Mouse (Mus musculus) thymus, postnatal 14 days (tissue): Measurements from ENCODE around the gene Trim72.
A peak's percentile ranks its signal among the peaks of the same experiment; 100 is the strongest.

Experiments used
- DNase-seq: peaks from one replicate; pipeline ENCODE4 v3.0.0; 2021

Gene Trim72

DNA sequence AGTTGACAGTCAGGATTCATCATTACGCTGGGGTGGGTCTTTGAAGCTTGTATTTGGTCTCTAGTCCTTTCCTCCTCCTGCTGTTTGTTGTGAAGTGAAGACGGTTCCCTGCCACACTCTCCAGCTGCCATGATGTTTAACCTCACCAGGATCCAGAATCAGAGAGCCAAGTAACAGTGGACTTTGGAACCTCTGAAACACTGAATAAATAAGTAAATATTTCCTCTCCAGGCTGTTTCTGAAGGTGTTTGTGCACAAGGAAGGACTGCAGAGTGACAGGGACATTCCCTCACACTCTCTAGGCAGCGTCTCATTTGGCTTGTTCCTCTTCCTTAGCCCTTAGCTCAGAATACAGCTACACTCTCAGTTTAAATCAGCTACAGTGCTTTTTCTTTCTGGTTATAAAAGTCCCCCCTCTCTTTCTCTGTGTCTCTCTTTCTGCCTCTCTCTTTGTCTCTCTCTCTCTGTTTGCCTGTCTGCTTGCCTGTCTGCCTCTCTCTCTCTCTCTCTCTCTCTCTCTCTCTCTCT is 53.2 kb downstream of the Trim72 start:
- DNase-seq, result no peak

DNA sequence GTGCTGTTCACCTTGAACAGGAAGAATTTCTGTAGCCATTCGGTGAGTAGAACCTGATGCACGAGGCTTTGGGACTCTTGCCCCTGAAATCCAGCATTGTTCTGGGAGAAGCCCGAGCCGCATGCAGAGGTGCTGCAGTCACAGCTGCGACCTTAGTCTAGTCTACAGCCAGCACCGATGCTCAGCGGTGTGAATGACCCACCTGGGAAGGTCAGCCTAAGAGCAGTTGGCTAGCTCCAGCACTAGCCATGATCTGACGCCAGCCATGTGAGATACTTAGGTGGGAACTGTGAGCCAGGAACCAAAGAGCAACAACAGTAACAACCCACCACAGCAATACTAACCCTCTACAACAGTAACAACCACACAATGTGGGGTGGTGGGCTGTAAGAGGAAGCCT is 54.1 kb downstream of the Trim72 start:
- peak; percentile 30 for DNase-seq

DNA sequence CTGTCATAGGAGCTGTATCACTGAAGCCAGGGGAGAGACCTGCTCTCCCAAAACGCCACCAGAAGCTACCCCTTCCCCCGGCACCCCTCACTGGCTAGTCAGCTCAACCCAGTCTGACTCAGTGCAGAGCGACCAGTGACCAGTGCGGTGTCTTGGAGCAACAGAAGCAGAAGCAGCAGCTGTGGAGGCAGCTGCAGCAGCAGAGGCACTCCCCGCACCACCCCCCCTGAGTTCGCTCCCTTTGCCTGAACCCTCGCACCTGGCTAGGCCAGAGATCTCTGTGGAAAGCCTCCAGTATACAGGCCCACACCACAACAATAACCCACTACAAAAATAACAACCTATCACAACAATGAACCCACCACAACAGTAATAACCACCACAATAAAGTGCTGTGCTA is 54.8 kb downstream of the Trim72 start:
- peak; percentile 86 for DNase-seq

DNA sequence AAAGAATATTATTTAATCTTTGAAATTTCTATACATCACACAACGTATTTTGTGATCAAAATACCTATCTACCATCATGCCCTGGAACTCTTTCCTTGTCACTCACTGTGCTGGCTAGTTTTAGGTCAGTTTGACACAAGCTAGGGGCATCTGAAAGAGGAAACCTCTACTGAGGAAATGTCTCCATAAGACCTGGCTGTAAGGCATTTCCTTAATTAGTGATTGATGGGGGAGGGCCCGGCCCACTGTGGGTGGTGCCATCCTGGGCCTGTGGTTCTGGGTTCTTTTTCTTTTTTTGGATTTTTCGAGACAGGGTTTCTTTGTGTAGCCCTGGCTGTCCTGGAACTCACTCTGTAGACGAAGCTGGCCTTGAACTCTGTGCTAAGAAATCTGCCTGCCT is 55.3 kb downstream of the Trim72 start:
- no peak for DNase-seq
